Mouse (Mus musculus) C2C12 (cell line): ENCODE results near the gene Brat1. TPM values are rescaled to one million over a fixed set of nuclear protein-coding genes. Genes with fewer than 3 reads are reported as not detected.

Experiments used
- H3K27me3 ChIP-seq: one replicate; pipeline ENCODE4 v1.6.1; 2011; ENCODE audit not compliant: control insufficient read depth, insufficient read depth, insufficient read length
- H3K36me3 ChIP-seq: one replicate; pipeline ENCODE4 v1.6.1; 2011; ENCODE audit not compliant: control insufficient read depth, insufficient read depth
- H3K4me3 ChIP-seq: one replicate; pipeline ENCODE4 v1.5.1; 2011; ENCODE audit warnings: mild to moderate bottlenecking, control low read depth; ENCODE audit not compliant: poor library complexity, insufficient read depth, severe bottlenecking
- H3K79me2 ChIP-seq: one replicate; pipeline ENCODE4 v1.6.1; 2011; ENCODE audit not compliant: control insufficient read depth, insufficient read depth
- H3K79me3 ChIP-seq: one replicate; pipeline ENCODE4 v1.6.1; 2011; ENCODE audit warnings: low read depth, control low read depth
- H3ac ChIP-seq: one replicate; pipeline ENCODE3; 2011; ENCODE audit warnings: low read depth; ENCODE audit not compliant: control insufficient read depth, insufficient read length
- CEBPB ChIP-seq: IDR thresholded peaks from one replicate; pipeline ENCODE4 v1.6.1; 2011; ENCODE audit warnings: low read depth, mild to moderate bottlenecking, control low read depth, moderate library complexity
- CTCF ChIP-seq: IDR thresholded peaks from one replicate; pipeline ENCODE4 v1.5.1; 2011; ENCODE audit not compliant: control insufficient read depth, insufficient read depth, insufficient read length
- FOSL1 ChIP-seq: IDR thresholded peaks from one replicate; pipeline ENCODE4 v1.8.0; 2011; ENCODE audit warnings: mild to moderate bottlenecking, low read length; ENCODE audit not compliant: poor library complexity, insufficient read depth, severe bottlenecking
- MAX ChIP-seq: IDR thresholded peaks from one replicate; pipeline ENCODE4 v1.6.1; 2011; ENCODE audit warnings: mild to moderate bottlenecking, control low read depth
- MYOD1 ChIP-seq: IDR thresholded peaks from one replicate; pipeline ENCODE4 v1.6.1; 2011; ENCODE audit warnings: low read depth; ENCODE audit not compliant: control insufficient read depth, insufficient read length
- MYOG ChIP-seq: IDR thresholded peaks from one replicate; pipeline ENCODE4 v1.6.1; 2011; ENCODE audit not compliant: control insufficient read depth, insufficient read length; ENCODE audit errors: extremely low read depth
- USF1 ChIP-seq: IDR thresholded peaks from one replicate; pipeline ENCODE4 v1.6.1; 2011; ENCODE audit warnings: low read depth, mild to moderate bottlenecking, control low read depth, moderate library complexity
- polyA plus RNA-seq: library from polyadenylated mRNA; unstranded; fragments of >200 nt; fragmentation: generic; extraction: Trizol; gene quantifications from one replicate; pipeline ENCODE4 v1.2.1, GENCODE M21; 2012; ENCODE audit warnings: missing spikeins

The Brat1 gene
- polyA plus RNA-seq, 1 experiment: 9.4 TPM

- Histone ChIP-seq H3ac (no peak overlapping the region), H3K79me2 (no peaks in the 10 kb centered on the region), H3K27me3 (no peaks in the 10 kb centered on the region), H3K4me3 (no peak overlapping the region), H3K79me3 (no peaks in the 10 kb centered on the region), H3K36me3 (peaks cover 4% of the 10 kb centered on the region)
- peak; percentile 58 for TF ChIP-seq CTCF
- TF ChIP-seq MAX: no peak
These were observed 20.3 kb upstream of the Brat1 start for GRCm38 (mm10) chr5:140684343-140685148.

DNA sequence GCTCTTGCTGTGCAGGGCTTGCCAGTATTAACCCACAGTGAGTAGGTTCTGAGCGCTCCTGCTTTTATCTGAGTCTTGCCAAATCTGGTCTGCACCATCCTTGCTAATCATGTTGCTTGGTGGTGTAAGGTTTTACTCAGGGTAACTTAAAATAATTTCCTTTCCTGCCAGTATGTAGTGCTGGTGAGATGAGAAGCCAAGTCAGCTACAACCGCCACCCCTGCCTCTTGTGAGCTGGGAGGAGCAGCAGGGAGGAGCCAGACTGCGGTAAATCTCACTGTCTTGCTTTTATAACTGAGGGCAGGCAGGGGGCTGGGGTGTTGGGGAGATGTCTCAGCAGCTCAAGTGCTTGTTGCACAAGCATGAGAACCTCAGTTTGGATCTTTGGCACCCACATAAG is 16.4 kb upstream of the Brat1 start:
- no peaks in the 10 kb centered on the region for H3K79me2 ChIP-seq
- H3ac ChIP-seq: no peak overlapping the region
- TF ChIP-seq USF1 (no peak), CEBPB (no peak), MAX (no peak), FOSL1 (no peak), CTCF (no peak), MYOG (no peak), MYOD1 (no peak)
- peaks cover 14% of the 10 kb centered on the region for H3K36me3 ChIP-seq
- no peaks in the 10 kb centered on the region for H3K27me3 ChIP-seq
- H3K79me3 ChIP-seq: no peaks in the 10 kb centered on the region
- H3K4me3 ChIP-seq: no peak overlapping the region

GRCm38 (mm10) chr5:140695987-140696386 is 8.8 kb upstream of the Brat1 start:
- Histone ChIP-seq H3K36me3 (peaks cover 33% of the 10 kb centered on the region), H3ac (no peak overlapping the region), H3K79me3 (peaks cover 7% of the 10 kb centered on the region), H3K79me2 (peaks cover 14% of the 10 kb centered on the region), H3K27me3 (no peaks in the 10 kb centered on the region), H3K4me3 (no peak overlapping the region)
- TF ChIP-seq USF1 (no peak), CEBPB (no peak), FOSL1 (no peak)

- H3K27me3 ChIP-seq: no peaks in the 10 kb centered on the region
- no peak overlapping the region for H3K4me3 ChIP-seq
- peaks cover 10% of the 10 kb centered on the region for H3K79me3 ChIP-seq
- TF ChIP-seq MAX: no peak
- no peak for TF ChIP-seq CEBPB
- peaks cover 21% of the 10 kb centered on the region for H3K36me3 ChIP-seq
- H3ac ChIP-seq: no peak overlapping the region
- H3K79me2 ChIP-seq: peaks cover 24% of the 10 kb centered on the region
These were observed 5.0 kb upstream of the Brat1 start for GRCm38 (mm10) chr5:140699776-140700175.

DNA sequence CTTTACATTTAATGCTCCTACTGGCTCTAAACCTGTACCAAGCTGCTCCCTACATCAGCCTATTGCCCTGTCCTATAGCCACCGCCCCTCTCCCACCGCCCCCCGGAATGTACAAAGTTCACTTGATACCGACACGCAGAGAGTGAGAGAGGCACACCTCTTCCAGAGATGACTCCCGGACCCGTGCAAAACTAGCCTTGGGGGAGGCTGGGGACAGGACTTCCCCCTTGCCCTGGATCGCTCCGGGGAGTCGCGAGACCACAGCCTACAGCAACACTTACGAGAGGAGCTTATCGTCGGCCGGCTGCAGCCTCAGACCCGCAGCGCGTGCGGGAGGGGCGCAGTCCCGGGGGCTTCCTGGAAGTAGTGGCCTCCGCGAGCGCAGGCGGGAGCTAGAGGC is 3.1 kb upstream of the Brat1 start:
- no peaks in the 10 kb centered on the region for H3K27me3 ChIP-seq
- H3ac ChIP-seq: peak overlapping the region; percentile 83
- H3K36me3 ChIP-seq: peaks cover 8% of the 10 kb centered on the region
- peaks cover 14% of the 10 kb centered on the region for H3K79me3 ChIP-seq
- no peak for TF ChIP-seq MAX
- TF ChIP-seq USF1: no peak
- TF ChIP-seq FOSL1: no peak
- TF ChIP-seq CEBPB: no peak
- TF ChIP-seq CTCF: no peak
- no peak for TF ChIP-seq MYOD1
- no peak for TF ChIP-seq MYOG
- H3K4me3 ChIP-seq: peak overlapping the region; percentile 60
- H3K79me2 ChIP-seq: peaks cover 37% of the 10 kb centered on the region

DNA sequence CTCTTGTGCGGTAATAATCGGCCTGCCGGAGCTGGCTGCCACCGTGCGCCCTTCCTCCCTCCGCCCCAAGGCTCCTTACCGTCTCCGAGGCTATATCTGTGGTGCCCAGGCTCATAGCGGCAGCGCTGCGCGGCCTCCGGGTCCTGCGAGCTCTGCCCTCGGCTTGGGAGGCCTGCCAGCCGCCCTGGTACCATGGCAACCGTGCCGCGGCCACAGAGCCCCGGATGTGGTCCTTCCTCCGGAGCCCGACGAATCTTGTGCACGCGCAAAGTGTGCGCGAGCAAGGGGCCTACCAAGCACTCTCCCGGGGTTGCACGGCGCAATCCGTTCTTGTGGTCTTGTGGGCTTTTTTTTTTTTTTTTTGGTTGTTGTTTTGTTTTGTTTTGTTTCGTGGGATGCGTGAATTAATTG is 2.7 kb upstream of the Brat1 start, which contains the start of gene Iqce:
TSS of gene Iqce (minus strand) at position 276 of the 411 bp plus-strand sequence.
- Histone ChIP-seq H3K79me3 (peaks cover 14% of the 10 kb centered on the region), H3K36me3 (peaks cover 8% of the 10 kb centered on the region), H3K79me2 (peaks cover 37% of the 10 kb centered on the region), H3ac (peak within 1 kb of the TSS; percentile 83), H3K27me3 (no peaks in the 10 kb centered on the region), H3K4me3 (peak within 1 kb of the TSS; percentile 60)
- no peak for TF ChIP-seq USF1
- TF ChIP-seq MYOD1: no peak
- no peak for TF ChIP-seq FOSL1
- TF ChIP-seq CEBPB: no peak
- no peak for TF ChIP-seq CTCF
- no peak for TF ChIP-seq MAX
- no peak for TF ChIP-seq MYOG
